Mouse (Mus musculus) 3T3-L1 (cell line): ENCODE results near the gene Nme7.

Source experiments
- DNase-seq: peaks from one replicate; pipeline ENCODE4 v3.0.0-alpha.2; 2015; ENCODE audit warnings: low read depth, low spot score

Nme7 gene

DNA sequence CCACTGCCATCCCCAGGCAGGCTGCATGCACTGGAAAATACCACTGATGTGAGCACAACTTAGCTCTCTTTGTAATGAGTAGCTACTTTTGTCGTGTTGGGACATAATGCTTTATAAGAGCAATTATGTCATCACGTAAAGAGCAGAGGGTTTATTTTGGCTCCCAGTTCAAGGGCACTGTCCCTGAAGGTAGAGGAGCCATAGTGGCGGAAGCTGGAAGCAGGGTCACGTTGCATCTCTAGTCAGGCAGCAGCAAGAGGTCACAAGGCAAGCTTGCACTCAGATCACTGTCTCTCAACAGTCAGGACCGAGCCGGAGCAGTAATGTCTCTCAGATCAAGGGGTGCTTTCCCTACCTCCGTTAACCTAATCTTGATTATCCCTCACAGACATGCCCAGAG lies 123.9 kb downstream of the Nme7 start:
- DNase-seq: no peak

DNA sequence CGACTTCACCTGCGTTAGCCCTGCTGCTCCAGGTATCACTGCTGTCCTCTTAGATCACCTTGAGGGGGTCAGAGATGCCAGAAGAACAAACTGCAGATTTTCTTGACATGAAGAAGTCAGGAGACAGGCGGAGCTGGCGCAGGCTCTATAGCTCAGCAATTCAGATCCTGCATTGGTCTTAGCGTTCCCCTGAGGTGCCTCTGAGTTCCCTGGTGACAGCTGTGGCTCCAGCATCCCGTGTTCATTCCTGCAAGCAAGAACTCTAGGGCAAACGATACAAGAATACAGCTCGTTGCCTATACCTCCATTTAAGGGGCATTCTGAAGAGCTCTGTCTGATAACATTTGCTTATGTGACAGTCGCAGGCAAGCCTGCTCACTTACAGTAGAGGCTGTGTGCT lies 124.7 kb downstream of the Nme7 start:
- DNase-seq: no peak

DNA sequence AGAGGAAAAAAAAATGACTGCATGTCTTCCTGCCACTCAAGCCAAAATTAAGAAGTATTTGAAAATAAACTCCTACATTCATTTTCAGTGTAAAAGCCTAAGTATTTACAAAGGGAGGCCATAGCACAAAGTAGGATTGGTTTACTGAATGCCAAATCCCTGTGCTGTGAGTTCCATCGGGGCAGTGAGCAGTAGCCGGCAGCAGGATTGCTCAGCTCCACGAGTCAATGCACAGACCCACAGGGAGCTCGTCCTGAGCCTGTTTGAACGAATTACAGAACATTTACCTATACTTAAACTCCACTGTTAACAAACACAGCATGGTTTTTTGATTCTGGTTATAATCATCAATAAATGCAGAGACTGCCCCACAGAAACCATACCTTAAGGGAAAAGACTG lies 128.7 kb downstream of the Nme7 start:
- DNase-seq: no peak

DNA sequence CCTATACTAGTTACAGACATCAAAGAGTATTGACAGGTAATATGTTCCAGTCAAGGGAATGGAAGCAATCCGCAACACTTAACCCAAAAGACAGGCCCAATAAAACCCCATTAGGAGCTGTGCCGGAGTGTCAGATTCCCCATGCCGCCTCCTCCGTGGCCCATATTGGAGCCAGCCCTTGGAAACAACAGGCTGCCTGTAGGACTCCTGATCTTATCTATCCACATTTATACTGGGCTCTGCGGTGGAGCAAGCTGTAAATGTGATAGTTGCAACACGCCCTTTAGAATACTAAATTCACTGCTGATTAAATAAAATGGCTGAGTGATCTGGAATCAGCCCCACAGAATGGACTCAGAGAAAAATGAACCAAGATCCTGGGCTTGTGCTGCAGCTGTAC lies 130.1 kb downstream of the Nme7 start:
- no peak for DNase-seq

DNA sequence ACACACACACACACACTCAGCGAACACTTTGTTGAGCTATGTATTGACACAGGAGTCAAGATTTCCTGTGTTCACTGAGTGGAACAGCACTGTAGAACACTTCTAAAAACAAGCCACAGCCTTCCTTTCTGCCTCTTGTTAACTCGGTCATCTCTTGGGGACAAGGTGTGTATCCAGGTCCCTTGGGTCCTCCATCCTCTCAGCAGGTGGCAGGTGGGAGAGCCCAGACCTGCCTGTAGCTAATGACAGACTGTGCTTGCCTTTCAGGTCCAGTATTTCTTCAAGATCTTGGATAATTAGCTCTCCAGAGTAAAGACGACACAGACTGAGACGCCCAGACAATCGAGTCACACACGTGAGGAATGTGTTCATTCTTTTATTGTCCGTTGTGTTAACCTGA lies 132.8 kb downstream of the Nme7 start:
- no peak for DNase-seq

DNA sequence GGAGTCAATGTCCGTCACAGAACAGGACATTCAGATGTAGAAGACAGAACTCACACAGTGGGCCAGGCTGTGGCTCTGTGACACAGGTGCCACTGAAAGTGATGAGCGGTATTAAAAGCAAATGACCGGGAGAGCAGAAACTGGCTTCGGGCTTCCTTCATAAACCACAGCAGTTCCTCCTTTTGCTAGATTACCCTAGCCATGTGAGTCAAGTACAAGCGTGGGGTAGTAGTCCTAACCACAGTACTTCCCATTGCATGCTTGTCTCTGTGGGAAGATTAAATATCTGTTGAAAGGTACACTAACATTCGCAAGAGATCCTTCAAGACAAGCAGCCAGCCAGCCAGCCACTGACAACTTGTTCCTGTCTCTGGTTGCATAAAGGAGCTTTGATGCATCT lies 136.3 kb downstream of the Nme7 start:
- DNase-seq: no peak

DNA sequence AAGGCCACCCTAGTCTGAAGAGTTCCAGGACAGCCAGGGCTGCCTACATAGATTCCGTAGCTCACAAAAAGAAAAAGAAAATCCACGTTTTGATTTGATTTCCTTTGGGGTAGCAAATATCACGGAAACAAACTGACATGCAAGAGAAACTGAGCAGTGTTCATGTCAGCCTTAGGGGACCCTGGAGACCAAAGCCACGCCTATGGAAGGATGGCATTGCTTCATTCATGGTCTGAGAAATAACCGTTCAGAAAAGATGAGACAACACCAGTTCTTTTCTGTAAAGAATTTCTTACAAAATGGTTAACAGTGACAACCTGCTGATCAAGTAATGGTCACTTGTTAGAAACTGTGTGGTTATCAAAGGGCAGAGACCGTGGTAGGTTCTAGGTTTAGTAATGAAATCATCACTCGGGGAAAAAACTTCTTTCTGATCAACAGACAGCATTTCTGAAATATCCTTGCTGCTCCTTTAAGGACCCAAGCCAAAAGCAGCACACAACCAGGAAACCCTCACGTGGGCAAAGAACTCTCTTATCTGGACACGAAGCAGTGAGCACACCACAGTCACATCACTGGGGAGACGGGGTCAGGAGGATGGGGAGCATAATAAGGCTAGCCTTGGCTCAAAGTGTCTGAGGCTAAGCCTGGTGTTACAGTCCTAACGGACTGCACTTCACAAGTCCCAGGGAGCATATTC lies 136.9 kb downstream of the Nme7 start:
- no peak for DNase-seq

DNA sequence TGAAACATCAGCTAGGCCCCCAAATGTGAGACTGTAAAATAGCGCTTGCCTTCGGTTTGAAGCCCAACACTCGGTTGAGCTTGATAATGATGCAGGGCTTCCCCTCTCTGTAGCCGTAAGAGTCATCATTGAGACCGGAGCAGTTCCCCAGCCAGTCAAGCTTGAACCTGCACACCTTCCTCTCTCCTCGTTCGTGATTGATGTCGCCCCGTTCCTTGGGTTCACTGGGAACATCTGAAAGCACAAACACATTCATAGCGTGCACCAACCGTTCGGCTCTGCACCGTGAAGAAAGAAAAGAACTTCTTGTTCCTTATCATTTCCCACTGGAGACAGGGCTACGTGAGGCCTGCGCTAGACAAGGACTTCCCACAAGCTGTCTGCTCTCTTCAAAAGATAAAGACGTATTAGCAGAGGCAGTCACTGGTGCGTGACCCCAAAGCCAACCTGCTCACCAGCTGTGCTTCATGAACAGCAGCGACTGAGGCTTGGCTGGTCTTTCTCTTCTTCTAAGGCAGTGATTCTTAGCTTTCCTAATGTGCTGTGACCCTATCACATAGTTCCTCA lies 137.6 kb downstream of the Nme7 start:
- no peak for DNase-seq

DNA sequence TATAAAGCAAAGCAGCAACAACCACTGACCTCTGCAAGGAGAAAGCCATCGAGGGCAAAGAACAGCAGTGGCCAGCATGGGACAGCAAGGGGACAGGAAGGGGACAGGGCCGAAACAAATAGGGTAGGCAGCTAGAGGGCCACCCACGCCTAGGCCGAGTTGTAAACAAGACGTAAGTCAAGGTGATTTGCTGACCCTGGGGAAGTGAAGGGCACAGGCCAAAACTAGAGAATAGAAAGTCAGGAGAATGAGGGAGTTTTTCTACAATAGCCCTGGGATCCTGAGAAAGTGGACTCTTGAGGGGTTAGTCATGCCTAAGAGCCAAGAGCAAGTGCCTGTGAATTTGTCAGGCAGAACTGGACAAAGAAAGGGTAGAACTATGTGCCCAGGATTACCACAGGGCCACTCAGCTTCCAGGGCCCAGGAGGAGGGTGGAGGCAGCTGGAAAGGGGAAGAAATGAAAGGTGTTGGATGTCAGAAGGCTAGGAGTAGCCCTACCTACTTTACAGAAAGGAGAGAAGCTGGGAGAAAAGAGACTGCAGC lies 141.8 kb downstream of the Nme7 start:
- DNase-seq: no peak

DNA sequence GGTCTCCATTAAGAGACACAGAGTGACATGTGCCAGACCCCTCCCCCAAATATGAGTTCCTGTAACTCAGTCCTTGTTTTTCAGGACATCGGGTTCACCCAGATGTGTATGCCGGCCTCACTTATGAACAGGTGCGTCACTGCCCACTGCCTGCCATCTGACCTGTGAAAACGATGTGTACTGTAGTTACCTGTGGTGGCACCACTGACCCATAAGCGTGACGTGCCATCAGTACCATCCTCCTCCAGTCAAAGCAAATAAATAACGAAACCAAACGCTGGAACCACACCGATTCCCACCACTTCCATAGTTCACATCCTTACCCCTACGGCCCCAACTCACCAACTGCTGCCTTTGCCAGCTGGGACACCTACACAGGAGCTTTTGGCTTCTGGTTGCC lies 142.6 kb downstream of the Nme7 start:
- DNase-seq: no peak

DNA sequence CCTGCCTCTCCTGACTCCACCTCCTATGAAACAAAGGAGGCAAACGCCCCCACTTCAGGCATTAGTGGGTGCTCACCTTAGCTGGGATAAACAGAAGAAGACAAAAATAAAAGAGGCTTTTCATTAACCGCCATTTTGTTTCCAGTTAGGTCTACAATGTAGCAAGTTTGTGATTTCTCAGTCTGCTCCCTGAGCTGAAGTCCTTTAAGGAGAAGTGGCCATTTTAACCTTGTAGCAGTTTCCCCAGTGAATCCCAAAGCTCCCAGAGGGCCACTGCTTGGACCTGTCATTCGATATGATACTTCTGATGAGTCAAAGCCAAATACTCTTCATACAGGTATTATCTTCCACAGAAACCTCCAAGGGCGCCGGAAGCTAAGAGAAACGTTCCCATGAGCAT lies 143.6 kb downstream of the Nme7 start:
- no peak for DNase-seq

DNA sequence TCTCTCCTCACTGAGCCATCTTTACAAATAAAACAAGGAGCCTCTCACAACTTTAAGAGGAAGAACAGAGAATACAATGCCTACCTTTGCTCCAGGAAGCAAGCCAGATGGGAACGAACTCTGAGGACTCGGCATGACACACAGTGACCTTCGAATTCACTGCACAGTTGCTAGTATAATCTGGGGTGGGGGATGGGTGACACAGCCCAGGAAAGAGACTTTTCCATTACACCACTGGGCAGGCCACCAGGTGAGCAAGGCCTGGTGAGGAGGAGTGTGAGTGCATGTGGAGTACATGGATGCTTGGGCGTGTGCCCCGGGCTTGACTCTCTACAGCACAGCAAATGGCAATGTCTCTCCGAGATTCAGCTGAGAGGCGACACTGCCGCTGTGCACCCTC lies 145.7 kb downstream of the Nme7 start:
- DNase-seq: no peak

DNA sequence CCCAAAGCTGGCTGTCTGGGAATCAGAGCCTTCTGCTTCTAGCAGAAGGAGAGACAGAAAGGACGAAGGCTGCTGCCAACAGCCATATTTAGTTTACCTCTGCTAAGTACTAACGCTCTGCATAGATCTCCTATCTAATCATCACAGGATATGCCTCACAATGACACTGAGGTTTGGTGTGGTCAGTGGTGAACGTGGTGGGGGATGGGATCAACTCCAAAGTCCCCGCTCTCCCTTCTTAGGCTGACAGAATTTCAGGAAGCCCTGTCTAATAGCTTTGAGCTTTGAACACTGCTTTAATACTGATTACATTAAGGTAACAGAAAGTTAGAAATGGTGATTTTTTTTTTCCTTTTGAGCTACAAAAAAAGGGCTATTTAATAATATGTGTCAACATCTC lies 146.3 kb downstream of the Nme7 start:
- DNase-seq: no peak

DNA sequence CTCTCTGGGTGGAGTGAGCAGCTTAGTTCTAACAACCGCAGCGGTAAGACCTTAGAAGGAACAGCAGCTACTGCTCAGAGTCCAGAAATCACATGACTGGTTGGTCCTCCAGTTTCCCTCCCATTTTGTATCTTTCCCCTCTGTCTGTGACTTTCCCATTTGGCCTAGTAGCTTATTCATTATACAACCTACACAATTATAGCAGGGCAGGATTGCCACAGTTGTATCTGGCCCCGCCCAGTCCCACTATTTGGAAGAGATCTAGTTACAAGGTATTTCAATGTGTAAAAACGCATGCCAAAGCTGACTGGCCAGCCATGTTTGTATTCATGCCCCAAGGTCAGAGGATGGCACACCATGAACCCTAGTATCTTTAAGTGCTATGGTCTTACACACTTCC lies 146.7 kb downstream of the Nme7 start:
- peak; percentile 35 for DNase-seq

DNA sequence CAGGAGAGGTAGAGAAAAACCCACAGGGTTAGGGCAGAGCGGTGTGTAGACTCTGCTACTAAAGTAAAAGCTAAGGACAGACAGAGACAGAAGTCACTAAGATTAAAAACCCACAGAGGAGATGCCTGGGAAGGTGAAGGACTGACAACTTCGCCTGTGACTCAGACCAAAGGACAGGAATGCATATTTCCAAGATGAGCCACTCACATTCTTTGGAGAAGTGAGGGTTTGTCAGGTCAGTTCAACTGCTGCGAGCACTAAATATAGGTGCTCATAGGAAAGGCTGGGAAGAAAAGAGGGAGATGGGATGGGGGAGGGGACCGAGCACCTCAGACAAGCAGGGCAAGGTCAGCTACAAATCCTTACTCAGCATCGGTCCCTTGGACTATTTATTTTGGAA lies 147.4 kb downstream of the Nme7 start:
- peak; percentile 83 for DNase-seq

DNA sequence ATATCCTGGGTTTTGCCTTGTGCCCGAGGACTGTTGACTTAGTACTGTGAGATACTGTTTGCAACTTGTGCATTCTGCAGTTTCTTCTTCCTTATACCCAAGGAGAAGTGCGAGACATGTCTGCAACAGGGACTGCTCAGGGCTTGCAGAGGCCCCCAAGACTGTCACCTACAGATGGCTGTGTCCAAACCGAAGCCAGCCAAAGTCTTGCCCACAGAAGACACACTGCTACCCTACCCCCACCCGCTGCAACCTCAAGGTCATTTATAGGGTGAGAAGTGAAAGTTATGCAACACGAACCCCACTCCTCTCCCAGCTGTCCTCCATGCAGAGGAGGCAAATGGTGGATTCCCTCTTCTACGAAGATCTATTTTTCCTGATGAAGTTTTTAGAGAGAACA lies 148.7 kb downstream of the Nme7 start:
- DNase-seq: no peak

DNA sequence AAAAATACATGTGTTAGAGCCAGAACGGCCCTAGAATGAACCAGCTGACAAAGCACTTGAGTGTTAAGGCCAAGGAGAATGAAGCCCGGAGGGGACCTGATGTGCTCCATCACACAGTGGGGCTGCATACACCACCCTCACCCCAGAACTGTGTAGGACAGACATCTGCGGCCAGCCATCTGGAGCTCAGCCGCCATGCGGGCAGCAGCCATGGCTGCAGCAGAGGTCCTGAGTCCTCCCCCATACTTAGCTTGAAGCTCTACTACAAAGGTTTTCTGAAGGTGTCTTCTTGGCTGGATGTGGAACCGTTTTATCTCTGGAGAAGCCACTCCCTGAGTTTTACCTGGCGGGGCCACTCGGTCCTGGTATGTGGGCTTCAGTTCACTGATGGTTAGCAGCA lies 149.2 kb downstream of the Nme7 start:
- no peak for DNase-seq

DNA sequence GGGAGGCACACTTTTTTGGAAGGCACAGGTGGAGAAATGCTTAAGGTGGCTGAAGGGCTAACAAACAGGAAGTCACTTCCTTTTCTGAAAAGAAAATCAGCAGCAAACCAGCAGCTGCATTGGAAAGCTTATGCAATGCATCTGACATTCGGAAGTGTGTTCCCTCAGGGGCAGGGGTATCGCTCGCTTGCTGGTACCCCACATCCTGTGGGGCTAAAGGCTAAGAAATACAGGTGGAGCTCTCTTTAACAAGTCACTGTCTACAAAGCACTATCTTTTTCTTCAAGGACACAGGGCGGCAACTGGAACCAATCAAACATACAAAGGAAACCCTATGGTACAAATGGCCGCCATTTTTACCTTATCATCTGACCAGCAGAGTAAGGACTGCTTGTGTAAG lies 149.8 kb downstream of the Nme7 start:
- DNase-seq: no peak

DNA sequence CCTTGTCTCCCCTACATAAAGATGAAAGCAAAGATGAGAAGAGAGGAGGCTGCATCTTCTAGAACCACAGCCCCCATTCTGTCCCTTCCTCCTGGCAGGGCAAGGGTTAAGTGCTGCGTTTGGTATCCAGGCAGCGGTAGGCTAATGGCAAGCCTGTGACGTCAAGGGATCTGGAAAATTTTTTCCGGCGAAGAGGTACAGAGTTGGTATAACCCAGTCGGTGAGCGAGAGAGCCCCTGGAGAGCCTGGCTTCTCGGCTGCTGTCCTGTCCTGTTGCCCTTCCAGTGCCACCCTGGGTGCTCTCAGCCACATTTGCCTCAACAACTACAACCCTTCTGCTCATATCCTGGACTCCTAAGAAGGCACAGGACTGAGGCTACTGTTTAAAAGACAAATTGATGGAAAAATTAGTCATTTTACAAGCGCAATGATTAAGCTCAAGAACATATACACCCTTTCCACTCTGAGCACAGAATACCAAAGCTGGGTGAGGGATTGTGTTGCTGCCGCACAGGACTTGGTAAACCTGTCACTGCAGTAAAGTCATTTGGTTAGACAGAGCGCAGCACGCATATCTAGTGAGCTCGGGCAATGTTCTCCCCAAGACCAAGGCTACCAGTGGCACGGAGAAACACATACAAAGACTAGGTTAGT lies 151.0 kb downstream of the Nme7 start:
- no peak for DNase-seq

DNA sequence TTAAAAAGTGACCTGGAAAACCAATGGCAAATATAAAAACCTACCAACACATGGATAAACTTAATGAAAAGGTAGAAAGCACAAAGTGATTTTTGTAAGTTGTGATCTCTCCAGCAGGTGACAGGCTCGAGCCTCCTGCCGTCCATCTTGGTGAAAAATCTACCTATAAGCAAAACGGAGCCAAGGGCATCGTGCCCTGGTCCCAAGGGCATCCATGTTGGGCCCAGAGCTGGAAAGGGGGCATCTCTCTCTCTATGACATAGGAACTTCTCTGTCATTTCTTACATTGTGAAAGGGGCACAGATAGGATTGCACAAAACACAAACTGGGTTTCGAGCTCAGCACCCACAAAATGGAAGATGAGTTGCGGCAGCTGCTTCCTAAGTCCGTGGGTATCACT lies 151.7 kb downstream of the Nme7 start:
- DNase-seq: peak; percentile 46

DNA sequence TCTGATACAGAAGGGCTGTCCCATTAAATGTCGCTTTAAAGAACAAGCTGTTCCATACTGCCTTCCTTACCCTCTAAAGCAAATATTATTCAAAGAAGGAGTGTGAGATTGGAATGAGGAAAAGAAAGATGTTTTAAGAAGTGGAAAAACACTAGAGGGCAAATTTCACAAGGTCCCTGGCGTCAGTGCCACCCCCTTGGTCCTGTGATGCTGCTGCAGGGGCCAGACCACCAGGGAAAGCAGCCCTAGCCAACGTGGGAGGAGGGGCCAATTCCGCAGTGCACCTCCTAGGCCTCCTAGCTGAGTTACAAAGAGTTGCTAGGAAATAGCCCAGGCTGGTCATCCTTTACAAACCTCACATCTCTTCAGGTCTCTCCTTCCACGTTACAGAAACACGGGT lies 152.1 kb downstream of the Nme7 start:
- peak; percentile 40 for DNase-seq

DNA sequence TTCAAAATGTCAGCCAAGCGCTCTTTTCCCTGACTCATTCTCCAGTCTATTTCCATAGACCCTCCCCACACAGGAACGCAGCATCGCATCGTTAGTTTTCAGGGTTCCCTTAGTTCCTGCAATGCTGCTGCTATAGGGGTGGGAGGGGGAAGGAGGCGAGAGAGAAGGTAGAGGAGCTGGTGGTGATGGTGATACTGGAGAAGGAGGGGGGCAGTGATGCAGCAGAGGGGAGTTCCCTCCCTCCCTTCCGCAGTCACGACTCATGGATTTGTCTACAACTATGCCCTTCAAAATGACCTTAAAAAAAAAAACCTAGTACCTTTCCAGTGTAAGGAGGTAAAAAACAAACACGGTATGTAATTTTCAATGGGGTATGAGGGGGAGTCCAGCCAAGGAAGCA lies 152.8 kb downstream of the Nme7 start:
- peak; percentile 34 for DNase-seq
